Comparison of ENCODE assay signal across 8 mouse cellular contexts in the genomic region with DNA sequence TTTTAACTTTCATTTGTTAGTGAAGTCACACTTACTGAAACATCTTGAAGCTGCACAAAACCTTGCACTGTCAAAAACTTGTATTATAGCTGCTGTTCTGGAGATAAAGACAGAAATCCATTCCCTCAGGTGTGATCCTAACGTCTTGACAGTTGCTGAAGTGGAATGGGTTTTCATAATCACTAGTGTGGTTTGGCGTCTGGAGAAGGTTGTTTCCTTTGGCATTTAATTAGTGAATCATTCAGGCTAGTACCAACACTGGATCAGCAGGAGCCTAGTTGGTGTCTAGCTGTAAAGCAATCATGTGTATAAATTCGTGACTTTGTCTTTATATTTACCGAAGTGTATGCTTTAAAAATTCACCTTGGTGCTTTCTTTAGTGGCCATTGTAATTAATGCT. TPM values are rescaled to one million over a fixed set of nuclear protein-coding genes. Genes with fewer than 3 reads are reported as not detected.
DNase-seq lines count a peak whose midpoint lies in the region; ATAC-seq lines count a peak whose summit lies in the region.

No protein-coding gene starts in this region.

- ATAC-seq in midbrain, embryonic 11.5 days (ENCODE audit: low FRiP score): no peak
- ATAC-seq in intestine, embryonic 15.5 days: no peak
- ATAC-seq in stomach, embryonic 16.5 days (ENCODE audit: insufficient read depth, low FRiP score): no peak
- no peak for ATAC-seq in inflammation-experienced regulatory T-cells, adult 6 months

- H3K27me3 ChIP-seq in midbrain, embryonic 10.5 days (ENCODE audit: low read depth, poor library complexity, severe bottlenecking): no peaks in the 10 kb centered on the region
- H3K27me3 ChIP-seq in midbrain, embryonic 11.5 days (ENCODE audit: control insufficient read depth, insufficient read depth, low read length): no peaks in the 10 kb centered on the region
- H3K27me3 ChIP-seq in intestine, embryonic 15.5 days (replicated peaks): no peaks in the 10 kb centered on the region
- no peaks in the 10 kb centered on the region for H3K27me3 ChIP-seq in stomach, embryonic 16.5 days (ENCODE audit: control insufficient read depth, insufficient read depth, low read length)

- no peaks in the 10 kb centered on the region for H3K9me3 ChIP-seq in midbrain, embryonic 10.5 days (replicated peaks)
- no peaks in the 10 kb centered on the region for H3K9me3 ChIP-seq in midbrain, embryonic 11.5 days (ENCODE audit: control insufficient read depth, low read length)
- H3K9me3 ChIP-seq in intestine, embryonic 15.5 days: no peaks in the 10 kb centered on the region
- H3K9me3 ChIP-seq in stomach, embryonic 16.5 days (replicated peaks; ENCODE audit: control insufficient read depth, low read length): no peaks in the 10 kb centered on the region

- no peak overlapping the region; the same call in 1 of the 2 replicates for H3K4me2 ChIP-seq in midbrain, embryonic 11.5 days
- peak overlapping the region; percentile 73; the same call in 1 of the 2 replicates for H3K4me2 ChIP-seq in intestine, embryonic 15.5 days (replicated peaks)
- H3K4me2 ChIP-seq in stomach, embryonic 16.5 days (ENCODE audit: low read depth, low read length): peak overlapping the region; percentile 77

- no peak overlapping the region for H3K27ac ChIP-seq in midbrain, embryonic 10.5 days (replicated peaks)
- H3K27ac ChIP-seq in midbrain, embryonic 11.5 days (ENCODE audit: low read depth, low read length): no peak overlapping the region
- H3K27ac ChIP-seq in intestine, embryonic 15.5 days: no peak overlapping the region
- peak overlapping the region; percentile 67 for H3K27ac ChIP-seq in stomach, embryonic 16.5 days (ENCODE audit: low read length)

- 65% methylated on average over 4 of the region's 4 CpGs for WGBS in midbrain, embryonic 10.5 days
- 64% methylated on average over 4 of the region's 4 CpGs for WGBS in midbrain, embryonic 11.5 days
- 48% methylated on average over 4 of the region's 4 CpGs for WGBS in intestine, embryonic 15.5 days
- 51% methylated on average over 4 of the region's 4 CpGs for WGBS in stomach, embryonic 16.5 days

- peaks cover 13% of the 10 kb centered on the region; the same call in 1 of the 2 replicates for H3K36me3 ChIP-seq in midbrain, embryonic 10.5 days
- H3K36me3 ChIP-seq in midbrain, embryonic 11.5 days (ENCODE audit: control insufficient read depth, insufficient read depth, low read length): no peaks in the 10 kb centered on the region
- 0 out of 2 replicates have a peak, but pooled peaks cover 2% of the 10 kb centered on the region for H3K36me3 ChIP-seq in intestine, embryonic 15.5 days
- 0 out of 2 replicates have a peak, but pooled peaks cover 3% of the 10 kb centered on the region for H3K36me3 ChIP-seq in stomach, embryonic 16.5 days (ENCODE audit: control insufficient read depth, insufficient read depth, low read length)

- no peak overlapping the region for H3K9ac ChIP-seq in midbrain, embryonic 11.5 days (ENCODE audit: low read length)
- no peak overlapping the region for H3K9ac ChIP-seq in intestine, embryonic 15.5 days
- H3K9ac ChIP-seq in stomach, embryonic 16.5 days (ENCODE audit: low read length): no peak overlapping the region

- H3K4me1 ChIP-seq in midbrain, embryonic 10.5 days: peaks cover 14% of the 10 kb centered on the region
- H3K4me1 ChIP-seq in midbrain, embryonic 11.5 days (ENCODE audit: control insufficient read depth, insufficient read depth, low read length): no peaks in the 10 kb centered on the region
- H3K4me1 ChIP-seq in intestine, embryonic 15.5 days (replicated peaks): no peaks in the 10 kb centered on the region
- H3K4me1 ChIP-seq in stomach, embryonic 16.5 days (ENCODE audit: control insufficient read depth, insufficient read depth, low read length): no peaks in the 10 kb centered on the region; the same call in none of the 2 replicates

- peak; percentile 48 for DNase-seq in heart, adult 11 months
- no peak for DNase-seq in heart, adult 9 months (ENCODE audit: low spot score in 2 of 2)
- DNase-seq in midbrain, embryonic 10.5 days (ENCODE audit: low spot score): no peak
- DNase-seq in midbrain, embryonic 11.5 days (ENCODE audit: low spot score, missing footprints): no peak
- no peak for DNase-seq in gastrocnemius, postnatal 25 days

- H3K4me3 ChIP-seq in midbrain, embryonic 10.5 days: peak overlapping the region; percentile 85; the same call in 1 of the 2 replicates
- H3K4me3 ChIP-seq in midbrain, embryonic 11.5 days (ENCODE audit: low read depth, low read length): no peak overlapping the region
- H3K4me3 ChIP-seq in intestine, embryonic 15.5 days (replicated peaks): no peak overlapping the region
- H3K4me3 ChIP-seq in stomach, embryonic 16.5 days (replicated peaks; ENCODE audit: low read length): no peak overlapping the region

RNA-seq across cellular contexts. Expression of a gene that starts 1.4 kb away (rescaled TPM):
- polyA plus RNA-seq in midbrain, embryonic 10.5 days (2016; fragmentation: Nextera tagmentation; extraction: Ambion mirVana): 55.5 and 57.4 TPM in 2 replicates
- 45.9 and 50.6 TPM in 2 replicates for polyA plus RNA-seq in midbrain, embryonic 11.5 days (2014; fragmentation: Nextera tagmentation; extraction: Ambion mirVana)
- 70.9 and 78.7 TPM in 2 replicates for polyA plus RNA-seq in intestine, embryonic 15.5 days (2015; fragmentation: Nextera tagmentation; extraction: Ambion mirVana)
- polyA plus RNA-seq in stomach, embryonic 16.5 days (2015; fragmentation: Nextera tagmentation; extraction: Ambion mirVana): 62.6 and 64.2 TPM in 2 replicates
- 100 to 1,000 TPM in 2 of 3 experiments, 10 to 100 TPM in 1; 83.9 to 117 (median 107) TPM for polyA plus RNA-seq in inflammation-experienced regulatory T-cells, adult 6 months (2017; shearing (Covaris generic))
- total RNA-seq in gastrocnemius, postnatal 25 days (2021): 10 to 100 TPM; 22.8 to 23.8 TPM

RNA-seq across cellular contexts. Expression of a gene that starts 1.5 kb away (rescaled TPM):
- polyA plus RNA-seq in midbrain, embryonic 10.5 days (2016; fragmentation: Nextera tagmentation; extraction: Ambion mirVana): 4.5 and 4.6 TPM in 2 replicates
- 2.8 and 3.3 TPM in 2 replicates for polyA plus RNA-seq in midbrain, embryonic 11.5 days (2014; fragmentation: Nextera tagmentation; extraction: Ambion mirVana)
- polyA plus RNA-seq in intestine, embryonic 15.5 days (2015; fragmentation: Nextera tagmentation; extraction: Ambion mirVana): 15.4 and 16.6 TPM in 2 replicates
- 7.4 and 8.6 TPM in 2 replicates for polyA plus RNA-seq in stomach, embryonic 16.5 days (2015; fragmentation: Nextera tagmentation; extraction: Ambion mirVana)
- 10 to 100 TPM in 2 of 3 experiments, 1 to 10 TPM in 1; 7.6 to 17.4 (median 13.0) TPM for polyA plus RNA-seq in inflammation-experienced regulatory T-cells, adult 6 months (2017; shearing (Covaris generic))
- 1 to 10 TPM; 2.3 to 2.8 TPM for total RNA-seq in gastrocnemius, postnatal 25 days (2021)
